ENCODE assay signal across 24 mouse cellular contexts in genomic region chr7:95133038-95133437, GRCm38 (mm10).
A peak's percentile ranks its signal among the peaks of the same experiment; 100 is the strongest.
DNase-seq lines count a peak whose midpoint lies in the region; ATAC-seq and TF ChIP-seq lines count a peak whose summit lies in the region.
"Had no signal": no experiment of that assay in that cellular context is flagged by ENCODE, and none has a peak within 500 bp of the region (broad histone marks: within the 10 kb centered on the region; RNA-seq: fewer than 3 reads in every experiment).

No protein-coding gene starts in this region.

- H3K4me2 ChIP-seq in hindbrain, embryonic 12.5 days (replicated peaks) = no peak overlapping the region
- no peak overlapping the region for H3K4me2 ChIP-seq in hindbrain, embryonic 16.5 days (ENCODE audit: low read length)
- H3K4me2 ChIP-seq in kidney, postnatal 0 days (ENCODE audit: low read length) = no peak overlapping the region
- no peak overlapping the region for H3K4me2 ChIP-seq in neural tube, embryonic 12.5 days (replicated peaks)
- no peak overlapping the region for H3K4me2 ChIP-seq in neural tube, embryonic 15.5 days
- H3K4me2 ChIP-seq in neural tube, embryonic 14.5 days (ENCODE audit: low read depth, low read length) = no peak overlapping the region
- H3K4me2 ChIP-seq: embryonic facial prominence, embryonic 13.5 days; embryonic facial prominence, embryonic 15.5 days; forebrain, embryonic 12.5 days had no signal

- H3K9ac ChIP-seq in hindbrain, embryonic 12.5 days = no peak overlapping the region
- H3K9ac ChIP-seq in hindbrain, embryonic 16.5 days (ENCODE audit: low read depth, low read length) = no peak overlapping the region
- H3K9ac ChIP-seq in kidney, postnatal 0 days (ENCODE audit: low read depth, low read length) = no peak overlapping the region
- H3K9ac ChIP-seq in neural tube, embryonic 12.5 days = no peak overlapping the region
- no peak overlapping the region for H3K9ac ChIP-seq in neural tube, embryonic 15.5 days (replicated peaks)
- no peak overlapping the region for H3K9ac ChIP-seq in neural tube, embryonic 14.5 days (replicated peaks; ENCODE audit: low read depth, low read length)
- H3K9ac ChIP-seq: embryonic facial prominence, embryonic 13.5 days; embryonic facial prominence, embryonic 15.5 days; forebrain, embryonic 12.5 days had no signal

- H3K4me3 ChIP-seq in hindbrain, embryonic 12.5 days = no peak overlapping the region
- H3K4me3 ChIP-seq in hindbrain, embryonic 16.5 days (ENCODE audit: low read length) = no peak overlapping the region
- no peak overlapping the region for H3K4me3 ChIP-seq in kidney, postnatal 0 days (replicated peaks; ENCODE audit: low read depth, low read length)
- no peak overlapping the region for H3K4me3 ChIP-seq in neural tube, embryonic 12.5 days
- H3K4me3 ChIP-seq in neural tube, embryonic 15.5 days (replicated peaks) = no peak overlapping the region
- no peak overlapping the region for H3K4me3 ChIP-seq in neural tube, embryonic 14.5 days (ENCODE audit: low read depth, low read length)
- H3K4me3 ChIP-seq: embryonic facial prominence, embryonic 13.5 days; embryonic facial prominence, embryonic 15.5 days; erythroblast, embryonic 14.5 days; forebrain, embryonic 10.5 days; forebrain, embryonic 12.5 days had no signal

- WGBS in hindbrain, embryonic 12.5 days = 50% methylated on average over 1 of the region's 1 CpGs
- WGBS in hindbrain, embryonic 16.5 days = 52% methylated on average over 1 of the region's 1 CpGs
- WGBS in kidney, postnatal 0 days = 69% methylated on average over 1 of the region's 1 CpGs
- WGBS in neural tube, embryonic 12.5 days = 37% methylated on average over 1 of the region's 1 CpGs
- 36% methylated on average over 1 of the region's 1 CpGs for WGBS in neural tube, embryonic 15.5 days
- 40% methylated on average over 1 of the region's 1 CpGs for WGBS in neural tube, embryonic 14.5 days

- DNase-seq in kidney, postnatal 0 days (ENCODE audit: low spot score) = peak; percentile 8
- DNase-seq in kidney, postnatal 10 days = no peak
- DNase-seq in embryo, embryonic 10.5 days (ENCODE audit: low spot score) = no peak
- DNase-seq: adrenal gland, adult 2 months; adrenal gland, postnatal 10 days; adrenal gland, postnatal 25 days; cerebellum, adult 11-12 months; cerebellum, adult 2 months; cerebellum, adult 9-10 months; cerebellum, postnatal 10 days; cerebellum, postnatal 25 days; embryo, embryonic 11 days had no signal

- TF ChIP-seq CTCF in kidney, postnatal 0 days (IDR thresholded peaks at IDR 0.05; ENCODE audit: low read depth) = no peak

- H3K27ac ChIP-seq in hindbrain, embryonic 12.5 days = no peak overlapping the region
- no peak overlapping the region for H3K27ac ChIP-seq in hindbrain, embryonic 16.5 days (ENCODE audit: low read depth, low read length)
- H3K27ac ChIP-seq in kidney, postnatal 0 days = no peak overlapping the region
- no peak overlapping the region for H3K27ac ChIP-seq in neural tube, embryonic 12.5 days
- H3K27ac ChIP-seq in neural tube, embryonic 15.5 days (replicated peaks) = no peak overlapping the region
- no peak overlapping the region for H3K27ac ChIP-seq in neural tube, embryonic 14.5 days (ENCODE audit: low read depth, low read length)
- H3K27ac ChIP-seq: embryonic facial prominence, embryonic 13.5 days; embryonic facial prominence, embryonic 15.5 days; forebrain, embryonic 10.5 days; forebrain, embryonic 12.5 days had no signal

- no peaks in the 10 kb centered on the region for H3K9me3 ChIP-seq in hindbrain, embryonic 12.5 days (replicated peaks)
- no peaks in the 10 kb centered on the region for H3K9me3 ChIP-seq in hindbrain, embryonic 16.5 days (ENCODE audit: control insufficient read depth, low read length)
- no peaks in the 10 kb centered on the region for H3K9me3 ChIP-seq in kidney, postnatal 0 days (replicated peaks; ENCODE audit: low read length)
- no peaks in the 10 kb centered on the region for H3K9me3 ChIP-seq in neural tube, embryonic 12.5 days
- H3K9me3 ChIP-seq in neural tube, embryonic 15.5 days (replicated peaks) = no peaks in the 10 kb centered on the region
- no peaks in the 10 kb centered on the region for H3K9me3 ChIP-seq in neural tube, embryonic 14.5 days (ENCODE audit: control insufficient read depth, low read length)
- H3K9me3 ChIP-seq: embryonic facial prominence, embryonic 13.5 days; embryonic facial prominence, embryonic 15.5 days; forebrain, embryonic 10.5 days; forebrain, embryonic 12.5 days had no signal

- H3K27me3 ChIP-seq in hindbrain, embryonic 12.5 days = no peaks in the 10 kb centered on the region
- H3K27me3 ChIP-seq in hindbrain, embryonic 16.5 days (replicated peaks; ENCODE audit: control insufficient read depth, insufficient read depth, low read length) = no peaks in the 10 kb centered on the region
- H3K27me3 ChIP-seq in kidney, postnatal 0 days (ENCODE audit: insufficient read depth, low read length) = no peaks in the 10 kb centered on the region
- H3K27me3 ChIP-seq in neural tube, embryonic 12.5 days (replicated peaks) = no peaks in the 10 kb centered on the region
- no peaks in the 10 kb centered on the region for H3K27me3 ChIP-seq in neural tube, embryonic 15.5 days (replicated peaks)
- no peaks in the 10 kb centered on the region for H3K27me3 ChIP-seq in neural tube, embryonic 14.5 days (ENCODE audit: control insufficient read depth, insufficient read depth, low read length)
- H3K27me3 ChIP-seq: embryonic facial prominence, embryonic 13.5 days; embryonic facial prominence, embryonic 15.5 days; forebrain, embryonic 12.5 days had no signal

- peaks cover 7% of the 10 kb centered on the region; the same call in 1 of the 2 replicates for H3K4me1 ChIP-seq in hindbrain, embryonic 12.5 days
- no peaks in the 10 kb centered on the region for H3K4me1 ChIP-seq in hindbrain, embryonic 16.5 days (ENCODE audit: control insufficient read depth, insufficient read depth, low read depth, low read length)
- no peaks in the 10 kb centered on the region for H3K4me1 ChIP-seq in kidney, postnatal 0 days (replicated peaks; ENCODE audit: insufficient read depth, low read length)
- H3K4me1 ChIP-seq in neural tube, embryonic 12.5 days = no peaks in the 10 kb centered on the region
- no peaks in the 10 kb centered on the region for H3K4me1 ChIP-seq in neural tube, embryonic 15.5 days
- no peaks in the 10 kb centered on the region for H3K4me1 ChIP-seq in neural tube, embryonic 14.5 days (ENCODE audit: control insufficient read depth, insufficient read depth, low read length)
- H3K4me1 ChIP-seq: embryonic facial prominence, embryonic 13.5 days; embryonic facial prominence, embryonic 15.5 days had no signal

- no peaks in the 10 kb centered on the region for H3K36me3 ChIP-seq in hindbrain, embryonic 12.5 days
- no peaks in the 10 kb centered on the region for H3K36me3 ChIP-seq in hindbrain, embryonic 16.5 days (ENCODE audit: control insufficient read depth, insufficient read depth, low read length)
- no peaks in the 10 kb centered on the region for H3K36me3 ChIP-seq in kidney, postnatal 0 days (ENCODE audit: insufficient read depth, low read length)
- H3K36me3 ChIP-seq in neural tube, embryonic 12.5 days = no peaks in the 10 kb centered on the region
- H3K36me3 ChIP-seq in neural tube, embryonic 15.5 days = no peaks in the 10 kb centered on the region
- no peaks in the 10 kb centered on the region for H3K36me3 ChIP-seq in neural tube, embryonic 14.5 days (ENCODE audit: control insufficient read depth, insufficient read depth, low read length)
- H3K36me3 ChIP-seq: embryonic facial prominence, embryonic 13.5 days; embryonic facial prominence, embryonic 15.5 days; forebrain, embryonic 10.5 days; forebrain, embryonic 12.5 days had no signal

- peak; percentile 46; the same call in 1 of the 2 replicates for ATAC-seq in hindbrain, embryonic 12.5 days (ENCODE audit: low FRiP score)
- no peak for ATAC-seq in hindbrain, embryonic 16.5 days
- no peak for ATAC-seq in kidney, postnatal 0 days (replicated peaks; ENCODE audit: low FRiP score, low read depth)
- peak; percentile 66; the same call in 1 of the 2 replicates for ATAC-seq in neural tube, embryonic 12.5 days (ENCODE audit: low FRiP score, low read depth)
- no peak for ATAC-seq in neural tube, embryonic 15.5 days (ENCODE audit: low FRiP score)
- ATAC-seq in neural tube, embryonic 14.5 days (ENCODE audit: low read depth) = peak; percentile 66; the same call in 1 of the 2 replicates
- ATAC-seq: forebrain, embryonic 14.5 days; forebrain, embryonic 16.5 days had no signal

Comparison
In these comparisons a context has a peak if more than half of its experiments do, and no peak if none do; other contexts are left out.
1. ATAC-seq: peak in hindbrain, embryonic 12.5 days (single experiment), neural tube, embryonic 12.5 days (single experiment) and neural tube, embryonic 14.5 days (single experiment); none in hindbrain, embryonic 16.5 days (single experiment), kidney, postnatal 0 days (single experiment) and neural tube, embryonic 15.5 days (single experiment).